Comparison of ENCODE assay signal across 8 mouse cellular contexts in the genomic region with DNA sequence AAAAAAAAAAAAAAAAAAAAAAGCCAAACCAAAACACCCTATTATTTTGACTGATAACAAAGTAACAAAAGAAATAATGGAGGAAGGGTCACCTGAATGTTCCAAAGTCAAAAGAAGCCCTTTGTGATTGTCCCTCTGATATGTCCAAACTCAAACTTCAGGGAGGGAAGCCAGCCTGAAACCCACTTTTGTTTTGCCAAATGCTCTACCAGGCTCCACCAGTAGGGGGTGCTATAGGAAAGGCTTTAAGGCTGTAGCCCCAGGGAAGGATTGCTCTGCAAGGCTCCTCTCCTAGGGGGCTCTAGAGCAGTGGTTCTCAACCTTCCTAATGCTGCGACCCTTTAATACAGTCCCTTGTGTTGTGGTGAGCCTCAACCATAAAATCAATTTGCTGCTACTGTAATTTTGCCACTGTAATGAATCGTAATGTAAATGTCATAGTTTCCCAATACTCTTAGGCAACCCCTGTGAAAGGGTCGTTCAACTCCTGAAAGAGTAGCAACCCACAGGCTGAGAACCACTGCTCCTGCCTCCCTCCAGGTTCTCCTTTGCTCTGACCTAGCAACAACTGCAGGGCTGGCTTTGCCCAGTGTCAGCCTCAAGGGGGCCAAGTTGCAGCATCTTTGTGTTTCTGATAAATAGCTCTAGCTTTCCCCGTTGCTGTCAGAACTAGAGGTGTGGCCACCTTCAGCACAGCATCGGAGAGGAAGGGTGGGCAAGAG. TPM values are rescaled to one million over a fixed set of nuclear protein-coding genes. Genes with fewer than 3 reads are reported as not detected.
DNase-seq lines count a peak whose midpoint lies in the region; ATAC-seq and TF ChIP-seq lines count a peak whose summit lies in the region.

No protein-coding gene starts in this region.

- no peaks in the 10 kb centered on the region for H3K9me3 ChIP-seq in MEL (replicated peaks; ENCODE audit: insufficient read depth, low read length)
- no peaks in the 10 kb centered on the region for H3K9me3 ChIP-seq in intestine, embryonic 15.5 days

- ATAC-seq in intestine, embryonic 15.5 days: 0 out of 2 replicates have a peak, but pooled peaks have one; percentile 34
- ATAC-seq in neutrophil, adult 5-6 weeks (ENCODE audit: extremely low read depth, insufficient number of reproducible peaks, low FRiP score, poor library complexity, severe bottlenecking): peak; percentile 65

- no peak overlapping the region for H3K4me2 ChIP-seq in intestine, embryonic 15.5 days (replicated peaks)

- no peaks in the 10 kb centered on the region for H3K36me3 ChIP-seq in MEL (ENCODE audit: control insufficient read depth in 1 of 2, insufficient read depth in 2 of 2, low read length in 2 of 2)
- H3K36me3 ChIP-seq in intestine, embryonic 15.5 days: peaks cover 7% of the 10 kb centered on the region; the same call in 1 of the 2 replicates

- H3K4me1 ChIP-seq in MEL (ENCODE audit: control insufficient read depth in 1 of 2, insufficient read depth in 2 of 2, low read length in 2 of 2): no peaks in the 10 kb centered on the region
- H3K4me1 ChIP-seq in intestine, embryonic 15.5 days (replicated peaks): no peaks in the 10 kb centered on the region

- peak; percentile 86 to 96 (median 90) for TF ChIP-seq CTCF in MEL (IDR thresholded peaks at IDR 0.05 in 2 of 3, conservative IDR thresholded peaks at IDR 0.05 in 1 of 3; ENCODE audit: control insufficient read depth in 1 of 3, insufficient read depth in 1 of 3, low read depth in 2 of 3, low read length in 3 of 3, poor library complexity in 1 of 3, severe bottlenecking in 1 of 3)

- WGBS in intestine, embryonic 15.5 days: 41% methylated on average over 5 of the region's 5 CpGs

- no peak overlapping the region for H3K27ac ChIP-seq in MEL (ENCODE audit: control insufficient read depth, low read depth, low read length)
- no peak overlapping the region for H3K27ac ChIP-seq in intestine, embryonic 15.5 days

- H3K4me3 ChIP-seq in MEL (ENCODE audit: control insufficient read depth in 1 of 2, insufficient read depth in 1 of 2, low read depth in 2 of 2, low read length in 2 of 2): no peak overlapping the region
- H3K4me3 ChIP-seq in intestine, embryonic 15.5 days (replicated peaks): no peak overlapping the region

- DNase-seq in 416B (ENCODE audit: low read depth) (peak; percentile 81), MEL (ENCODE audit: low read depth, low spot score) (peak; percentile 81)
- DNase-seq in cerebellum, adult 9-10 months: peak; percentile 83
- peak; percentile 87 for DNase-seq in forelimb bud, embryonic 11.5 days (ENCODE audit: low read depth, low spot score)
- peak; percentile 46 to 64 for DNase-seq in lung, adult 18-20 months
- peak; percentile 58 to 87 for DNase-seq in thymus, postnatal 10 days (ENCODE audit: low spot score in 2 of 2)

- TF ChIP-seq POLR2A in MEL (IDR thresholded peaks at IDR 0.05; ENCODE audit: control insufficient read depth in 1 of 2, insufficient read depth in 1 of 2, low read depth in 1 of 2, low read length in 2 of 2, poor library complexity in 1 of 2): no peak

- TF ChIP-seq EP300 in MEL (IDR thresholded peaks at IDR 0.05; ENCODE audit: low read depth in 1 of 2, low read length in 2 of 2): no peak

- no peaks in the 10 kb centered on the region for H3K79me2 ChIP-seq in MEL (ENCODE audit: control insufficient read depth, insufficient read depth, low read length, poor library complexity)

- no peak overlapping the region for H3K9ac ChIP-seq in MEL (ENCODE audit: control insufficient read depth, low read depth, low read length, poor library complexity, severe bottlenecking)
- H3K9ac ChIP-seq in intestine, embryonic 15.5 days: no peak overlapping the region

- TF ChIP-seq RAD21 in MEL (IDR thresholded peaks at IDR 0.05; ENCODE audit: low read depth, low read length): peak; percentile 70

- H3K27me3 ChIP-seq in MEL (ENCODE audit: control insufficient read depth in 1 of 2, insufficient read depth in 2 of 2, low read length in 2 of 2): no peaks in the 10 kb centered on the region
- no peaks in the 10 kb centered on the region for H3K27me3 ChIP-seq in intestine, embryonic 15.5 days (replicated peaks)

TF ChIP-seq in MEL, 35 proteins besides CTCF, POLR2A, EP300 and RAD21:
- TF ChIP-seq ZNF384 (IDR thresholded peaks at IDR 0.05; ENCODE audit: low read depth, low read length) (peak; percentile 92), ZC3H11A (IDR thresholded peaks at IDR 0.05; ENCODE audit: low read depth, low read length) (peak; percentile 40), BHLHE40 (IDR thresholded peaks at IDR 0.05; ENCODE audit: borderline replicate concordance, low read depth, low read length) (peak; percentile 30; the same call in 1 of the 2 replicates), SIN3A (IDR thresholded peaks at IDR 0.05; ENCODE audit: low read length) (no peak), POLR2AphosphoS2 (IDR thresholded peaks at IDR 0.05; ENCODE audit: low read length) (no peak), SMC3 (IDR thresholded peaks at IDR 0.05; ENCODE audit: low read depth, low read length) (peak; percentile 63)

RNA-seq across cellular contexts. Expression of gene Atp1a3, which starts 24.4 kb away (rescaled TPM):
- 0.19 and 0.26 TPM in 2 replicates for total RNA-seq in MEL (2012; rRNA removed)
- polyA plus RNA-seq in MEL (2012; ENCODE audit: insufficient read depth in 1 of 2, insufficient read length in 2 of 2, low read depth in 1 of 2, low replicate concordance in 2 of 2, missing spikeins in 1 of 2): 1 to 10 TPM in 1 of 2 experiments, not detected in 1; 3.5 TPM
- 3.8 TPM in 2 replicates for polyA plus RNA-seq in intestine, embryonic 15.5 days (2015; fragmentation: Nextera tagmentation; extraction: Ambion mirVana)
- 60.2 and 66.9 TPM in 2 replicates for total RNA-seq in neutrophil, adult 5-6 weeks (2017)

RNA-seq across cellular contexts. Expression of gene Grik5, which starts 42.0 kb away (rescaled TPM):
- 3.5 and 4.6 TPM in 2 replicates for total RNA-seq in MEL (2012; rRNA removed)
- 10 to 100 TPM in 1 of 2 experiments, not detected in 1; 22.0 TPM for polyA plus RNA-seq in MEL (2012; ENCODE audit: insufficient read depth in 1 of 2, insufficient read length in 2 of 2, low read depth in 1 of 2, low replicate concordance in 2 of 2, missing spikeins in 1 of 2)
- 3.3 and 3.7 TPM in 2 replicates for polyA plus RNA-seq in intestine, embryonic 15.5 days (2015; fragmentation: Nextera tagmentation; extraction: Ambion mirVana)
- 1.1 and 2.1 TPM in 2 replicates for total RNA-seq in neutrophil, adult 5-6 weeks (2017)

RNA-seq across cellular contexts. Expression of gene Zfp574, which starts 42.2 kb away (rescaled TPM):
- total RNA-seq in MEL (2012; rRNA removed): 15.0 and 16.3 TPM in 2 replicates
- 10 to 100 TPM in 1 of 2 experiments, not detected in 1; 30.2 TPM for polyA plus RNA-seq in MEL (2012; ENCODE audit: insufficient read depth in 1 of 2, insufficient read length in 2 of 2, low read depth in 1 of 2, low replicate concordance in 2 of 2, missing spikeins in 1 of 2)
- 24.7 and 25.3 TPM in 2 replicates for polyA plus RNA-seq in intestine, embryonic 15.5 days (2015; fragmentation: Nextera tagmentation; extraction: Ambion mirVana)
- total RNA-seq in neutrophil, adult 5-6 weeks (2017): 11.6 and 11.9 TPM in 2 replicates

RNA-seq across cellular contexts. Expression of gene Rabac1, which starts 57.6 kb away (rescaled TPM):
- 205 and 240 TPM in 2 replicates for total RNA-seq in MEL (2012; rRNA removed)
- 100 to 1,000 TPM in 1 of 2 experiments, not detected in 1; 223 TPM for polyA plus RNA-seq in MEL (2012; ENCODE audit: insufficient read depth in 1 of 2, insufficient read length in 2 of 2, low read depth in 1 of 2, low replicate concordance in 2 of 2, missing spikeins in 1 of 2)
- polyA plus RNA-seq in intestine, embryonic 15.5 days (2015; fragmentation: Nextera tagmentation; extraction: Ambion mirVana): 123 and 157 TPM in 2 replicates
- total RNA-seq in neutrophil, adult 5-6 weeks (2017): 201 and 229 TPM in 2 replicates

Comparison
In these comparisons a context has a peak if more than half of its experiments do, and no peak if none do; other contexts are left out.
1. RNA of gene Atp1a3, which starts 24.4 kb away (total RNA-seq): 60.2 to 66.9 TPM in neutrophil, adult 5-6 weeks; 0.19 to 0.26 TPM in MEL; every median in the first group is over 10 times any median in the second.
2. Peak in every context shown above with its lines, with median percentiles within 50 percentile points of each other: DNase-seq.